Mouse (Mus musculus) embryonic facial prominence, embryonic 12.5 days (tissue): ENCODE results near the gene Snx17. TPM values are rescaled to one million over a fixed set of nuclear protein-coding genes. Genes with fewer than 3 reads are reported as not detected.
A peak's percentile ranks its signal among the peaks of the same experiment; 100 is the strongest.

Experiments used
- ATAC-seq: fragments of 200-750 bp; cut with Nextera tagmentation; 2 replicates; pipeline ENCODE4 v1.8.0; 2017; ENCODE audit not compliant: insufficient number of reproducible peaks, insufficient read depth, low FRiP score, low TSS enrichment
- H3K27ac ChIP-seq: fragments of 300-500 bp; sonication (generic); 2 replicates; pipeline ENCODE4 v1.5.1; 2016; ENCODE audit warnings: mild to moderate bottlenecking
- H3K27me3 ChIP-seq: fragments of 300-500 bp; sonication (generic); 2 replicates; pipeline ENCODE4 v1.6.1; 2016; ENCODE audit warnings: mild to moderate bottlenecking, moderate library complexity
- H3K36me3 ChIP-seq: fragments of 300-500 bp; sonication (generic); 2 replicates; pipeline ENCODE4 v1.6.1; 2016; ENCODE audit warnings: mild to moderate bottlenecking
- H3K4me1 ChIP-seq: fragments of 300-500 bp; sonication (generic); 2 replicates; pipeline ENCODE4 v1.6.1; 2016
- H3K4me2 ChIP-seq: fragments of 300-500 bp; sonication (generic); replicated peaks from 2 replicates; pipeline ENCODE4 v1.6.1; 2016; ENCODE audit warnings: mild to moderate bottlenecking, moderate library complexity
- H3K4me3 ChIP-seq: fragments of 300-500 bp; sonication (generic); 2 replicates; pipeline ENCODE4 v1.5.1; 2016; ENCODE audit warnings: mild to moderate bottlenecking
- H3K9ac ChIP-seq: fragments of 300-500 bp; sonication (generic); 2 replicates; pipeline ENCODE4 v1.6.1; 2016; ENCODE audit warnings: mild to moderate bottlenecking, moderate library complexity
- H3K9me3 ChIP-seq: fragments of 300-500 bp; sonication (generic); 2 replicates; pipeline ENCODE4 v1.6.1; 2016; ENCODE audit warnings: mild to moderate bottlenecking, moderate library complexity
- WGBS: fragments of 180-500 bp; shearing (Covaris S2); methylation state at CpG from one replicate; pipeline ENCODE4 v1.1.7; 2016; 5-methylcytosine and 5-hydroxymethylcytosine counted together
- polyA plus RNA-seq: library from polyadenylated mRNA; unstranded; fragments of >200 nt; fragmentation: Nextera tagmentation; extraction: Ambion mirVana; gene quantifications from 2 replicates; pipeline ENCODE4 v1.2.1, GENCODE M21; 2016

Snx17 gene
- 152 TPM in 2 replicates for polyA plus RNA-seq

DNA sequence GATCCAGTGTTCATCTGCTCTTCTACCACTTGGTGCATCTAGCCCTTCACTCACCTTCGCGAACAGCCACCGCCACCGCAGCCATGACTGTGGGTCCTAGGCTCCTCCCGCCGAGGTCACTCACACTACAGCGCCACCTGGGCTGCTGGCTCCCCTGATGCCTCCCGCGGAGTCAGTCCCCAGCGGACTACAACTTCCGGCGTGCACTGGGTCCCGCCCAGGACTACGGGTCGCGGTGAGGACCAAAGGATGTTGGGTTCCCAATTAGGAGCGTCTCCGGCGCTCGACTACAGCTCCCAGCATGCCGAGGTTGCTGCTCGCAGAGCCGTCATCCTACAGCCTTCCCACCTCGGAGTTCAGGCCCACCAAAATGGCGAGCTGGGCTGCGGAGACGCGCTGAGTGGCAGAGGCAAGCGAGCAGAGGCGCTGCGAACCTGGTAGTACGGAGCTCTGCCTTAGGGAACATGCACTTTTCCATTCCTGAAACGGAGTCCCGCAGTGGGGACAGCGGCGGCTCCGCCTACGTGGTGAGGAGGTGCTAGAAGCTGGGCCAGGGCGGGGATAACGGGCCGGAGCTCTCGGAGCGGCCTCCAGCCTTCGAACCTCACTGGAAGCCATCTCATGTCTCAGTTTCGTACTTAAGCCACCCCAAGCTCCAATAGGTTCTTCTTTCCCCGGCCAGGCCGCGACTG, at the start of gene Snx17, which contains the start of gene Eif2b4:
Gene Snx17, plus strand, starts transcription at position 289 of the 692 bp plus-strand sequence.
Gene Eif2b4, minus strand, starts transcription at position 492 of the 692 bp plus-strand sequence.
- Histone ChIP-seq H3K4me3 (peak within 1 kb of the TSS; percentile 82), H3K4me1 (peaks cover 18% of the 10 kb centered on the region), H3K9me3 (no peaks in the 10 kb centered on the region), H3K9ac (peak within 1 kb of the TSS; percentile 83), H3K36me3 (peaks cover 63% of the 10 kb centered on the region), H3K4me2 (peak within 1 kb of the TSS; percentile 91), H3K27ac (peak within 1 kb of the TSS; percentile 86), H3K27me3 (no peaks in the 10 kb centered on the region)
- WGBS = under 1% methylated on average over 48 of the region's 48 CpGs
- ATAC-seq = peak; percentile 96

DNA sequence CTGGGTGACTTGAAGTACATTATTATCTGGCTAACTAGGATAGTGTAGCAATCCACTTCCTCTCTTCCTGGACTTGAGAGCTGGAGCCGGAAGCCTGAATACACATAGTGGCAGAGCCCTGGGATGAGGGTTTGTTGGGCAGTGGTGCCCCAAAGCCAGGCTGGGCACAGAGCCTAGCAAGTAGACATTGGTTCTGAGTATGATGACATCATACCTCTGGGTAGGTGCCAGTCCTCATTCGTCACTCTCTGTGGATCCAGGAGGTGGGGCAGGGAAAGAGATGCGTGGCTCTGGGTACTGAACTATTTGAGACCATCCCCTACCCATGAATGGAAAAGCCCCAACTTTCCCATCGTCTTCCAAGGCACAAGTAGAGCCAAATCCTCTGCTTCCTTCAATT, 43.2 kb upstream of the Snx17 start:
- H3K4me1 ChIP-seq = peaks cover 9% of the 10 kb centered on the region
- 89% methylated on average over 4 of the region's 4 CpGs for WGBS
- no peak for ATAC-seq
- no peak overlapping the region for H3K9ac ChIP-seq
- no peak overlapping the region for H3K4me2 ChIP-seq
- H3K36me3 ChIP-seq = peaks cover 38% of the 10 kb centered on the region; the same call in 1 of the 2 replicates
- no peak overlapping the region for H3K4me3 ChIP-seq
- H3K27me3 ChIP-seq = no peaks in the 10 kb centered on the region
- no peak overlapping the region for H3K27ac ChIP-seq
- no peaks in the 10 kb centered on the region for H3K9me3 ChIP-seq

DNA sequence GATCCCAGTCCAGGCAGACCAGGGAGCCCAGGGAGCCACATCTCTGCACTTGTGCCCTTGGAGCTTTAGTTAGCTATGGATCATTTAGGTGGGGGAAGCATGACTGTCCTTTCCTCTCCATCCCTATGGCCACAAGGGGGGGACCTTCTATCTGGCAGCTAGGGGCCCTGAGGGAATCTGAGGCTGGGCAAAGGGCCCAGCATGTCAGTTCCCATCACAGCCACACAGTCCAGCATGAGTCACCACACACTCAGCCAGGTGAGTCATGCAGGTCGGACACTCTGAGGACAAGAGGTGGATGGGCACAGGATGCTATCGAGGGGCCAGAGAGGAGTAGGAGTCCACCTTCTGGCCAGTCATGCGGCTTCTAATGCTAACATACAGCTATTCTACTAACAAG, 41.3 kb upstream of the Snx17 start:
- no peak overlapping the region for H3K4me2 ChIP-seq
- peaks cover 34% of the 10 kb centered on the region for H3K36me3 ChIP-seq
- no peak overlapping the region for H3K27ac ChIP-seq
- peaks cover 10% of the 10 kb centered on the region for H3K4me1 ChIP-seq
- H3K9ac ChIP-seq = no peak overlapping the region
- no peaks in the 10 kb centered on the region for H3K27me3 ChIP-seq
- no peaks in the 10 kb centered on the region for H3K9me3 ChIP-seq
- ATAC-seq = no peak
- H3K4me3 ChIP-seq = no peak overlapping the region
- 87% methylated on average over 3 of the region's 3 CpGs for WGBS

DNA sequence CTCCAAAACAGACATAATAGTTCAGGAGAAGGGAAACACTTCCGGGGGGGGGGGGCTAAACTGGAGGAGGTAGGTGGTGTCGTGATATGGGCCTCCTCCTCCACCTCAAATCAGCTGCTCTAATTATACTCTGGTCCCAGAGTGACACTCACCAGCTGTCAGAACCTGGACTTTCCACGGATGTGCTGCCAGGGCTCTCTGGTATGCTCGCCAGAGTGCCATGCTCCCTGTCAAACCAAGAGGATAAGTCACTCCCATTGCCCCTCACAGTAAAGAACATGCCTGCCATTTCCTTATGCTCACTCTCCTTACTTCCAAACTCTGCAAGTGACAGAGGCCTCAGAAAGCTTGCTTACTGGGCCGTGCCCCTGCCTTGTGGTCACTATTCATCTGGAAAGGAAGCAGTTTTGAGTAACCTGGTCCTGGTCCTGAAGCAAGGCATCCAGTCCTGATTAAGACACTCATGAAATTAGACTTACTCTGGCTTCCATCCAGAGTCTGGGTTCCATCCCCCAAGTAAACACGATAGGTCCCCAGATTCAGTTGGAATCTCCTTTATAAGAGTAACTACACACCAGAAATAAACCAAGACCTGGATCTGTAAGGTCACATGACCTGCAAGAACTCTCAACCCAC, 39.4 kb upstream of the Snx17 start:
- ATAC-seq = no peak
- Histone ChIP-seq H3K36me3 (peaks cover 40% of the 10 kb centered on the region), H3K4me3 (peak overlapping the region; percentile 54), H3K9ac (peak overlapping the region; percentile 59), H3K4me2 (peak overlapping the region; percentile 85), H3K9me3 (no peaks in the 10 kb centered on the region), H3K4me1 (peaks cover 10% of the 10 kb centered on the region), H3K27me3 (no peaks in the 10 kb centered on the region), H3K27ac (peak overlapping the region; percentile 79; the same call in 1 of the 2 replicates)
- 38% methylated on average over 6 of the region's 6 CpGs for WGBS

DNA sequence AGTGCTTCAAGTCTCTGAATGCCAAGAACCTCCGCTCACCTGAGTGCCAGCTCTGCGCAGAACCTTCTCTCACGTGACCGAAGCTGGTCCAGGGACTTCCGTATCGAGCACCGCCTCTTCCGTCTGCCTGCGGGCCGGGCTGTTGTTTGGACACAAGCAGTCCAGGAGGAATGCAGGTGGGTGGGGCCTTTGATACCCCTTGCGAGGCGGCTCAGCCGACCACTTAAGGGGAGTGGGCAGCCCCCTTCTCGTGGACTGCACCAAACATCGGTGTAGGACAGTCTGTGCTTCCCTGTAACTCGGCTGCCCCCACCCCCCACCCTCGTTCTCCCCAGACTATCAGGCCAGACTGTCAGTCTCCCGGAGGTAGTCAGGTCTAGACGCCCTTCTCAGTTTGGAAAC, 38.9 kb upstream of the Snx17 start, which contains the start of gene Mpv17:
Gene Mpv17, minus strand, starts transcription at position 100 of the 402 bp plus-strand sequence.
- H3K36me3 ChIP-seq = peaks cover 45% of the 10 kb centered on the region

DNA sequence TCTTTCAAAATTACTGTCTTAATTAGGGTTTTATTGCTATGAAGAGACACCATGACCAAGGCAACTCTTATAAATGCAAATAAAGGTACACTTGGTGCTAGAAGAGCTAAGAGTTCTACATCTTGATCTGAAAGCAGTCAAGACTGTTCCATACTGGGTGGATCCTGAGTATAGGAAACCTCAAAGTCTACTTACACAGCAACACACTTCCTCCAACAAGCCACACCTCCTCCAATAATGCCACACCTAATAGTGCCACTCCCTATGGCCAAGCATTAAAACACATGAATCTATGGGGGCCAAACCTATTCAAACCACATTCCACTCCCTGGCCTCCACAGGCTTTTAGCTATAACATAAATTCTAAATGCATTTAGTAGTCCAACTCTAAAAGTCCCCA, 30.6 kb upstream of the Snx17 start:
- ATAC-seq = no peak
- H3K27ac ChIP-seq = no peak overlapping the region
- H3K4me1 ChIP-seq = no peaks in the 10 kb centered on the region
- H3K27me3 ChIP-seq = no peaks in the 10 kb centered on the region
- no peak overlapping the region for H3K4me3 ChIP-seq
- peaks cover 83% of the 10 kb centered on the region for H3K36me3 ChIP-seq
- no peak overlapping the region for H3K4me2 ChIP-seq
- no peak overlapping the region for H3K9ac ChIP-seq
- H3K9me3 ChIP-seq = no peaks in the 10 kb centered on the region

More for the DNA sequence above, 38.9 kb upstream of the Snx17 start, which contains the start of gene Mpv17:
- peaks cover 10% of the 10 kb centered on the region for H3K4me1 ChIP-seq
- H3K9ac ChIP-seq = peak within 1 kb of the TSS; percentile 59
- H3K4me2 ChIP-seq = peak within 1 kb of the TSS; percentile 85
- peak within 1 kb of the TSS; percentile 79 for H3K27ac ChIP-seq
- no peaks in the 10 kb centered on the region for H3K9me3 ChIP-seq
- no peaks in the 10 kb centered on the region for H3K27me3 ChIP-seq
- under 1% methylated on average over 19 of the region's 19 CpGs for WGBS
- H3K4me3 ChIP-seq = peak within 1 kb of the TSS; percentile 54
- ATAC-seq = peak; percentile 92

DNA sequence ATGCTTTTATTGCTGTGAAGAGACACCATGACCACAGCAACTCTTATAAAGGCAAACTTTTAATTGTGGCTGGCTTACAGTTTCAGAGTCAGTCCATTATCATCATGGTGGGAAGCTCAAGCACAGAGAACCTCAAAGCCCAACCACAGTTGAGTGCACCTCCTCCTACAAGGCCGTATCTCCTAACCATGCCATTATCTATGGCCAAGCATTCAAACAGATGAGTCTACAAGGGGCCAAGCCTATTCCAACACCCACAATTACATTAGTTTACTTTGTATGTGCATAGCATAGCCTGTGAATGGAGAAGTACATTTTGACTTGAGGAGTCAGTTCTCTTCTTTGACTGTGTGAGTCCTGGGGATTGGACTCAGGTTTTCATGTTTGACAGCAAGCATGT, 28.1 kb upstream of the Snx17 start:
- Histone ChIP-seq H3K36me3 (peaks cover 83% of the 10 kb centered on the region), H3K9ac (no peak overlapping the region), H3K9me3 (no peaks in the 10 kb centered on the region), H3K27me3 (no peaks in the 10 kb centered on the region), H3K4me2 (no peak overlapping the region), H3K4me3 (no peak overlapping the region), H3K4me1 (no peaks in the 10 kb centered on the region), H3K27ac (no peak overlapping the region)
- no peak for ATAC-seq
- 91% methylated on average over 1 of the region's 1 CpGs for WGBS

DNA sequence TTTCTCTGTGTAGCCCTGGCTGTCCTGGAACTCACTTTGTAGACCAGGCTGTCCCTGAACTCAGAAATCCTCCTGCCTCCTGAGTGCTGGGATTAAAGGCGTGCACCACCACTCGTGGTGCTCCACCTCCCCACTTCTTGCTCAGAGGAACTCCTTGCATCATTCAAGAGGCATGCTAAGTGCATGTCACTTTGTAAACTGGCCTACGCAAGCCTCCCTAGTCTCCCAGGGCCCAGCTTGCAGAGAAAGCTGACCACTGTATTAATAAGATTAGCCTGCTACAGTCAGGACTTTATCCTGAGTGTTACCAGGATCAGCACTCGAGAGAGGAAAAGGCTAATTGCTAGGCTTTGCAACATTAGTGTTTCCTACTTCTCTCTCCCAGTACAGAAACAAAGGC, 24.4 kb upstream of the Snx17 start:
- 93% methylated on average over 4 of the region's 4 CpGs for WGBS
- Histone ChIP-seq H3K36me3 (peaks cover 84% of the 10 kb centered on the region), H3K9ac (no peak overlapping the region)

DNA sequence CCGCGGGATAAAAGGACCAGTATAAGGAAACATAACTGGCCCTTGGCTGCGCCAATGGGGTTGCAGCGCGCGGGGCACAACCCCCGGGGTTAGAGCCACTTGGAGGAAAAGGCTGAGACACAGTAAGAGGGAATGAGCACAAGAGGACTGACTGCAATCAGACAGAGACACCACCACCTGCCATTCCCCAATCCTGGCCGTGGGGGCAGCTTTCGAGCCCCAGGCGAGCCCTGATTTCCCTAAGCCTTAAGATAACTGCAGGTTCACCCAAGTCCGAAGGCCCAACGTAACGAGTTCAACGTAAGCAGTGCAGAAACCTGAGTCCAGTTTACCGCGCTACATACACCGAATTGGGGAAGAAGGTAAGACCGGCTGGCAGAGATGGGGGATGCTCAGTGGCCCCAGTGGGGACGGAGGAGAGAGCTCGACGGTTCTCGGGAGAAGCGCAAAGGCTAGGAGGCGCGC, 13.7 kb upstream of the Snx17 start:
- H3K9me3 ChIP-seq = no peaks in the 10 kb centered on the region
- H3K27ac ChIP-seq = peak overlapping the region; percentile 97
- peaks cover 9% of the 10 kb centered on the region for H3K36me3 ChIP-seq
- H3K27me3 ChIP-seq = no peaks in the 10 kb centered on the region
- H3K9ac ChIP-seq = peak overlapping the region; percentile 69
- peak; percentile 61 for ATAC-seq
- peak overlapping the region; percentile 96 for H3K4me2 ChIP-seq
- peak overlapping the region; percentile 84 for H3K4me3 ChIP-seq
- under 1% methylated on average over 25 of the region's 25 CpGs for WGBS
- peaks cover 10% of the 10 kb centered on the region; the same call in 1 of the 2 replicates for H3K4me1 ChIP-seq

More for the DNA sequence above, 24.4 kb upstream of the Snx17 start:
- H3K4me3 ChIP-seq = no peak overlapping the region
- ATAC-seq = no peak
- no peaks in the 10 kb centered on the region for H3K4me1 ChIP-seq
- no peaks in the 10 kb centered on the region for H3K9me3 ChIP-seq
- H3K4me2 ChIP-seq = no peak overlapping the region
- H3K27ac ChIP-seq = no peak overlapping the region
- no peaks in the 10 kb centered on the region for H3K27me3 ChIP-seq

DNA sequence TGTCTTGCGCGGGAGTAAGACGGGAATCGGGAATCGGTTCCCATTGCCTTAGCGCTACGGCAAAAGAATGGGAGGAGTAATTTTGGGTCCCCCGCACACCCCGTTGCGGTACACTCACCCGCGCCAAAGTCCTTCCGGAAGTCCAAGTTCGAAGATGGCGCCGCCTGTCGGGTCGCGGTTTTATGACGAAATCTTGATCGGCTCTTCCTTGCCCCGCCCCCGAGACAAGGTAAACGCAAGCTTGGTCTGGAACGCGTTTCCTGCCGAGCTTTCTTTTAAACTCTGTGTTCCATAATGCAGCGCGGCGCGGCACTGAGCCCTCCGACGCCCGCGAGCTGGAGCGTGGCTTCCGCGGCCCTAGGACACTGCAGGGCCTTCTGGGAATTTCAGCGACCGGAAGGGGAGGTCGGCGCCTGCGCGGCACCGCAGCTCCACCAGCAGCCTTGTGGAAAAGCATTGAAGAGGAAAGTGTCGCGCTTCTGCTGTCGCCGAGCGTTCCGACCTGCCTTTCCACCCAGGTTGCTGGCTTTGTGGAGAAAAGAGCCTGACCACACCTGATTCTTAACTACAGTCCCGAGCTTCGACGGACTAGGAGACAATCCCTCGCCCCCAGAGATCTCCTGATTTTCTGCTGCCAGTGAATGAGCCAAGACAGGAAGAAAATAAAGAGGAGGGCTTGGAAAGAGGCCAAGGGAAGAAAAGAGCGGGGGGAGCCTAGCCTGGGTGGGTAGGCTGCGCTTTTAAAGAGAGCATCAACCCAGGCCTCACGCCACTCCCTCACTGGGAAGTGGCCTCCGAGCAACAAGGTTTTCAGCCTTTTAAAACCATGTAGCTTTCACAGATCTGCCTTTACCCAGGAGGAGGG, 13.0 kb upstream of the Snx17 start, which contains the start of the genes Gm29609 and Gtf3c2:
Gene Gm29609, minus strand, starts transcription at position 146 of the 865 bp plus-strand sequence.
Gene Gtf3c2, minus strand, starts transcription at position 379 of the 865 bp plus-strand sequence.
- Histone ChIP-seq H3K4me2 (peak within 1 kb of the TSS; percentile 96), H3K27me3 (no peaks in the 10 kb centered on the region), H3K4me3 (peak within 1 kb of the TSS; percentile 84), H3K9ac (peak within 1 kb of the TSS; percentile 69), H3K4me1 (peaks cover 10% of the 10 kb centered on the region; the same call in 1 of the 2 replicates), H3K9me3 (no peaks in the 10 kb centered on the region), H3K36me3 (peaks cover 2% of the 10 kb centered on the region; the same call in 1 of the 2 replicates), H3K27ac (peak within 1 kb of the TSS; percentile 97)
- ATAC-seq = peak; percentile 96
- WGBS = under 1% methylated on average over 59 of the region's 59 CpGs

DNA sequence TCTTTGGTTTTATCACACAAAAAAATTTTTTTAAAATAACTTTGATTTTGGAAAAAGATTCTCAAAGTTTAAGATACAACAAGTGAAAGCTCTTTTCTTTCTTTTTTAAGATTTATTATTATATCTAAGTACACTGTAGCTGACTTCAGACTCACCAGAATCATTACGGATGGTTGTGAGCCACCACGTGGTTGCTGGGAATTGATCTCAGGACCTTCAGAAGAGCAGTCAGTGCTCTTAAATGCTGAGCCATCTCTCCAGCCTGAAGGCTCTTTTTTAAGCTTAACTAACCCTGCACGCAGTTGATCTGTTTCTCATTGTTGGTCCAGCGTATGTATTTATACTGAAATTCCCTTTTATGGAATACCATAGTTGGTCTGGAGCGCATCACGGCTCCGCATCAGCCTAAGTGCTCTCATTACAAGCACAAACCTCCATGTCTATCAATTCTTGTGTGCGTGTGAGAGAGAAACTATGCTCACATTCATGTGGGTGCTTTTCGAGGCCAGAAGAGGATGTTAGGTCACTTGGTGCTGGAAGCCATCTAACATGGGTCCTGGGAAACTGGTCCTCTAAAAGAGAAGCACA, 11.8 kb upstream of the Snx17 start:
- no peaks in the 10 kb centered on the region for H3K27me3 ChIP-seq
- H3K4me3 ChIP-seq = 0 out of 2 replicates have a peak overlapping the region, but pooled peaks have one; percentile 84
- no peak for ATAC-seq
- peaks cover 10% of the 10 kb centered on the region; the same call in 1 of the 2 replicates for H3K4me1 ChIP-seq
- no peak overlapping the region for H3K9ac ChIP-seq
- no peaks in the 10 kb centered on the region for H3K9me3 ChIP-seq
- no peak overlapping the region for H3K27ac ChIP-seq
- H3K36me3 ChIP-seq = no peaks in the 10 kb centered on the region
- WGBS = 91% methylated on average over 9 of the region's 9 CpGs
- no peak overlapping the region for H3K4me2 ChIP-seq
